Mouse (Mus musculus): ENCODE measurements around the gene Zfp592. TPM values are rescaled to one million over a fixed set of nuclear protein-coding genes. Genes with fewer than 3 reads are reported as not detected.
A peak's percentile ranks its signal among the peaks of the same experiment; 100 is the strongest.
"Not testable (repeated sequence)": the region's sequence is repeated elsewhere in the genome, so short reads cannot be mapped to it uniquely, and the experiment has no call there.

The Zfp592 gene
- polyA plus RNA-seq, 1 experiment from 2014 or later: 10.7 TPM

GRCm38 (mm10) chr7:80973638-80974015 is 19.9 kb upstream of the Zfp592 start:
- not testable (repeated sequence) for H3K4me2 ChIP-seq (replicated peaks); H3K9ac ChIP-seq; H3K4me3 ChIP-seq (replicated peaks); H3K27ac ChIP-seq; H3K36me3 ChIP-seq; H3K4me1 ChIP-seq (replicated peaks); ATAC-seq; H3K9me3 ChIP-seq; H3K27me3 ChIP-seq (replicated peaks)
- 47% methylated on average over 3 of the region's 3 CpGs for WGBS

- no peak overlapping the region for H3K4me3 ChIP-seq (replicated peaks)
- H3K4me1 ChIP-seq (replicated peaks): no peaks in the 10 kb centered on the region
- ATAC-seq: no peak
- no peaks in the 10 kb centered on the region for H3K9me3 ChIP-seq
- H3K27ac ChIP-seq: no peak overlapping the region
- WGBS: 91% methylated on average over 11 of the region's 11 CpGs
- H3K27me3 ChIP-seq (replicated peaks): no peaks in the 10 kb centered on the region
- no peaks in the 10 kb centered on the region for H3K36me3 ChIP-seq
- H3K9ac ChIP-seq: no peak overlapping the region
- no peak overlapping the region for H3K4me2 ChIP-seq (replicated peaks)
Observed at GRCm38 (mm10) chr7:80980566-80980965, 12.9 kb upstream of the Zfp592 start.

GRCm38 (mm10) chr7:80986458-80987187 is 6.9 kb upstream of the Zfp592 start:
- Histone ChIP-seq H3K4me1 (replicated peaks) (peaks cover 2% of the 10 kb centered on the region), H3K9me3 (no peaks in the 10 kb centered on the region), H3K4me2 (replicated peaks) (no peak overlapping the region), H3K27me3 (replicated peaks) (no peaks in the 10 kb centered on the region), H3K4me3 (replicated peaks) (no peak overlapping the region), H3K9ac (no peak overlapping the region), H3K27ac (peak overlapping the region; percentile 33; the same call in 1 of the 2 replicates), H3K36me3 (no peaks in the 10 kb centered on the region)
- WGBS: 27% methylated on average over 6 of the region's 6 CpGs
- ATAC-seq: peak; percentile 74

- no peaks in the 10 kb centered on the region for H3K9me3 ChIP-seq
- no peak for ATAC-seq
- 51% methylated on average over 4 of the region's 4 CpGs for WGBS
Observed at GRCm38 (mm10) chr7:80987805-80988625, 5.5 kb upstream of the Zfp592 start.

GRCm38 (mm10) chr7:80990276-80990675 is 3.2 kb upstream of the Zfp592 start:
- Histone ChIP-seq H3K9ac (no peak overlapping the region), H3K27me3 (replicated peaks) (no peaks in the 10 kb centered on the region), H3K4me1 (replicated peaks) (peaks cover 15% of the 10 kb centered on the region), H3K4me3 (replicated peaks) (no peak overlapping the region), H3K27ac (no peak overlapping the region), H3K36me3 (no peaks in the 10 kb centered on the region), H3K4me2 (replicated peaks) (no peak overlapping the region), H3K9me3 (no peaks in the 10 kb centered on the region)
- 70% methylated on average over 6 of the region's 6 CpGs for WGBS
- ATAC-seq: no peak

More at GRCm38 (mm10) chr7:80987805-80988625, 5.5 kb upstream of the Zfp592 start:
- H3K27me3 ChIP-seq (replicated peaks): no peaks in the 10 kb centered on the region
- no peak overlapping the region for H3K4me2 ChIP-seq (replicated peaks)
- H3K4me1 ChIP-seq (replicated peaks): peaks cover 10% of the 10 kb centered on the region
- no peak overlapping the region for H3K9ac ChIP-seq
- no peak overlapping the region for H3K4me3 ChIP-seq (replicated peaks)
- no peaks in the 10 kb centered on the region for H3K36me3 ChIP-seq
- no peak overlapping the region for H3K27ac ChIP-seq

- no peaks in the 10 kb centered on the region for H3K9me3 ChIP-seq
- H3K36me3 ChIP-seq: no peaks in the 10 kb centered on the region
- H3K27ac ChIP-seq: no peak overlapping the region
- H3K4me2 ChIP-seq (replicated peaks): peak overlapping the region; percentile 83
- peak overlapping the region; percentile 92 for H3K4me3 ChIP-seq (replicated peaks)
- no peak for ATAC-seq
- no peaks in the 10 kb centered on the region for H3K27me3 ChIP-seq (replicated peaks)
- no peak overlapping the region for H3K9ac ChIP-seq
- WGBS: 85% methylated on average over 5 of the region's 5 CpGs
- H3K4me1 ChIP-seq (replicated peaks): peaks cover 26% of the 10 kb centered on the region
Observed at GRCm38 (mm10) chr7:80991589-80991988, 1.9 kb upstream of the Zfp592 start.

- 53% methylated on average over 6 of the region's 6 CpGs for WGBS
- H3K4me3 ChIP-seq (replicated peaks): peak overlapping the region; percentile 92
- H3K4me2 ChIP-seq (replicated peaks): peak overlapping the region; percentile 83
- peak overlapping the region; percentile 97 for H3K9ac ChIP-seq
- H3K9me3 ChIP-seq: no peaks in the 10 kb centered on the region
- H3K36me3 ChIP-seq: no peaks in the 10 kb centered on the region
- peaks cover 26% of the 10 kb centered on the region for H3K4me1 ChIP-seq (replicated peaks)
- no peaks in the 10 kb centered on the region for H3K27me3 ChIP-seq (replicated peaks)
- ATAC-seq: no peak
- peak overlapping the region; percentile 97 for H3K27ac ChIP-seq
Observed at GRCm38 (mm10) chr7:80992063-80992462, 1.4 kb upstream of the Zfp592 start.

GRCm38 (mm10) chr7:80992631-80992979 is 876 bp upstream of the Zfp592 start:
- H3K36me3 ChIP-seq: no peaks in the 10 kb centered on the region
- H3K4me1 ChIP-seq (replicated peaks): peaks cover 30% of the 10 kb centered on the region
- peak overlapping the region; percentile 92 for H3K4me3 ChIP-seq (replicated peaks)
- peak overlapping the region; percentile 97 for H3K9ac ChIP-seq
- H3K4me2 ChIP-seq (replicated peaks): peak overlapping the region; percentile 83
- peak overlapping the region; percentile 97 for H3K27ac ChIP-seq
- ATAC-seq: no peak
- H3K9me3 ChIP-seq: no peaks in the 10 kb centered on the region
- H3K27me3 ChIP-seq (replicated peaks): no peaks in the 10 kb centered on the region
- under 1% methylated on average over 12 of the region's 12 CpGs for WGBS

GRCm38 (mm10) chr7:80993834-80994662 is 567 bp downstream of the Zfp592 start:
- H3K27ac ChIP-seq: peak overlapping the region; percentile 97
- no peaks in the 10 kb centered on the region for H3K27me3 ChIP-seq (replicated peaks)
- H3K4me3 ChIP-seq (replicated peaks): peak overlapping the region; percentile 92
- H3K9ac ChIP-seq: peak overlapping the region; percentile 97
- no peaks in the 10 kb centered on the region for H3K9me3 ChIP-seq
- H3K4me1 ChIP-seq (replicated peaks): peaks cover 33% of the 10 kb centered on the region
- WGBS: under 1% methylated on average over 58 of the region's 58 CpGs
- peak; percentile 88 for ATAC-seq
- H3K4me2 ChIP-seq (replicated peaks): peak overlapping the region; percentile 83
- no peaks in the 10 kb centered on the region for H3K36me3 ChIP-seq

GRCm38 (mm10) chr7:80994663-80995005 is 1.2 kb downstream of the Zfp592 start:
- H3K4me2 ChIP-seq (replicated peaks): peak overlapping the region; percentile 83
- H3K4me3 ChIP-seq (replicated peaks): peak overlapping the region; percentile 92
- no peak for ATAC-seq
- WGBS: 20% methylated on average over 6 of the region's 6 CpGs
- no peaks in the 10 kb centered on the region for H3K27me3 ChIP-seq (replicated peaks)
- H3K9ac ChIP-seq: peak overlapping the region; percentile 97
- H3K9me3 ChIP-seq: no peaks in the 10 kb centered on the region
- H3K36me3 ChIP-seq: no peaks in the 10 kb centered on the region
- 0 out of 2 replicates have a peak overlapping the region, but pooled peaks have one; percentile 97 for H3K27ac ChIP-seq
- H3K4me1 ChIP-seq (replicated peaks): peaks cover 33% of the 10 kb centered on the region

- peak overlapping the region; percentile 83 for H3K4me2 ChIP-seq (replicated peaks)
Observed at GRCm38 (mm10) chr7:80995266-80996146, 2.0 kb downstream of the Zfp592 start.

More at GRCm38 (mm10) chr7:80995266-80996146, 2.0 kb downstream of the Zfp592 start:
- H3K9ac ChIP-seq: no peak overlapping the region
- H3K4me1 ChIP-seq (replicated peaks): peaks cover 33% of the 10 kb centered on the region
- no peak overlapping the region for H3K4me3 ChIP-seq (replicated peaks)
- H3K27me3 ChIP-seq (replicated peaks): no peaks in the 10 kb centered on the region
- H3K27ac ChIP-seq: peak overlapping the region; percentile 44; the same call in 1 of the 2 replicates
- WGBS: 50% methylated on average over 3 of the region's 3 CpGs
- H3K36me3 ChIP-seq: no peaks in the 10 kb centered on the region
- ATAC-seq: no peak
- no peaks in the 10 kb centered on the region for H3K9me3 ChIP-seq
